Mouse (Mus musculus) lung, embryonic 14.5 days (tissue): Measurements from ENCODE around the gene Atp8a2. TPM values are rescaled to one million over a fixed set of nuclear protein-coding genes. Genes with fewer than 3 reads are reported as not detected.
A peak's percentile ranks its signal among the peaks of the same experiment; 100 is the strongest.

Experiments
- ATAC-seq: fragments of 200-750 bp; cut with Nextera tagmentation; 2 replicates; pipeline ENCODE4 v1.8.0; 2017; ENCODE audit warnings: mild to moderate bottlenecking, moderate TSS enrichment, moderate library complexity; ENCODE audit not compliant: insufficient read depth
- DNase-seq: peaks from one replicate; pipeline ENCODE4 v3.0.0-alpha.2; 2015
- H3K27ac ChIP-seq: fragments of 300-500 bp; sonication (generic); 2 replicates; pipeline ENCODE4 v1.5.1; 2014; ENCODE audit warnings: low read depth, mild to moderate bottlenecking, moderate library complexity
- H3K27me3 ChIP-seq: fragments of 300-500 bp; sonication (generic); 2 replicates; pipeline ENCODE4 v1.6.1; 2014; ENCODE audit warnings: low read length, control low read depth; ENCODE audit not compliant: insufficient read depth
- H3K36me3 ChIP-seq: fragments of 300-500 bp; sonication (generic); 2 replicates; pipeline ENCODE4 v1.6.1; 2014; ENCODE audit warnings: control low read depth; ENCODE audit not compliant: insufficient read depth
- H3K4me1 ChIP-seq: fragments of 300-500 bp; sonication (generic); 2 replicates; pipeline ENCODE4 v1.6.1; 2014; ENCODE audit warnings: antibody characterized with exemption, control low read depth; ENCODE audit not compliant: insufficient read depth
- H3K4me2 ChIP-seq: fragments of 300-500 bp; sonication (generic); 2 replicates; pipeline ENCODE4 v1.6.1; 2014; ENCODE audit warnings: mild to moderate bottlenecking
- H3K4me3 ChIP-seq: fragments of 300-500 bp; sonication (generic); 2 replicates; pipeline ENCODE4 v1.5.1; 2014; ENCODE audit warnings: low read depth, low read length
- H3K9ac ChIP-seq: fragments of 300-500 bp; sonication (generic); 2 replicates; pipeline ENCODE4 v1.6.1; 2014
- H3K9me3 ChIP-seq: fragments of 300-500 bp; sonication (generic); 2 replicates; pipeline ENCODE4 v1.6.1; 2016; ENCODE audit warnings: low read depth, low read length, control low read depth
- CTCF ChIP-seq: IDR thresholded peaks from 2 replicates; pipeline ENCODE4 v1.5.1; 2016; ENCODE audit warnings: antibody characterized with exemption, low read depth
- WGBS: fragments of 180-500 bp; shearing (Covaris S2); extraction: QIAGEN DNeasy Blood & Tissue Kit; methylation state at CpG from one replicate; pipeline ENCODE4 v1.1.7; 2014; 5-methylcytosine and 5-hydroxymethylcytosine counted together
- polyA plus RNA-seq: library from polyadenylated mRNA; unstranded; fragments of >200 nt; fragmentation: Nextera tagmentation; extraction: Ambion mirVana; gene quantifications from 2 replicates; pipeline ENCODE4 v1.2.1, GENCODE M21; 2014

The Atp8a2 gene
- polyA plus RNA-seq, 1 experiment from 2014 or later: 0.95 TPM

DNA sequence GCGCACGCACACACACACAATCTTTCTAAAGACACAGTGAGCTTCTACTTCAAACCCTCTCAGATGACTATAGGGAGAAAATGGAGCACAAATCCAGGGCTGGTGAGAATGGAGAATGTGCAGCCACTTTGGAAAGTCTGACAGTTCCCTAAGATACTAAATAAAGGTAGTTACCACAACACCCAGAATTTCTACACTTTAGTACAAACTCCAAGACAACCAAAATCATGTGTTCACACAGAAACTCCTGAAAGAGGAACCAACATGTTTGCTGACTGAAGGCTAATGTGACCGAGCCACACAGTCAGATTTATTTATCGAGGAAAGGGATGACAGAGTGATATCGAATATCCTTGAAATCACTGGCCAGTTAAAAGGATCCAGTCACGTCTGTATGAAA is 8.0 kb upstream of the Atp8a2 start:
- TF ChIP-seq CTCF: no peak
- 80% methylated on average over 6 of the region's 6 CpGs for WGBS
- Histone ChIP-seq H3K4me1 (no peaks in the 10 kb centered on the region), H3K27me3 (no peaks in the 10 kb centered on the region), H3K4me3 (no peak overlapping the region), H3K27ac (no peak overlapping the region), H3K36me3 (no peaks in the 10 kb centered on the region), H3K4me2 (no peak overlapping the region), H3K9me3 (no peaks in the 10 kb centered on the region), H3K9ac (no peak overlapping the region)
- ATAC-seq (no peak), DNase-seq (no peak)

DNA sequence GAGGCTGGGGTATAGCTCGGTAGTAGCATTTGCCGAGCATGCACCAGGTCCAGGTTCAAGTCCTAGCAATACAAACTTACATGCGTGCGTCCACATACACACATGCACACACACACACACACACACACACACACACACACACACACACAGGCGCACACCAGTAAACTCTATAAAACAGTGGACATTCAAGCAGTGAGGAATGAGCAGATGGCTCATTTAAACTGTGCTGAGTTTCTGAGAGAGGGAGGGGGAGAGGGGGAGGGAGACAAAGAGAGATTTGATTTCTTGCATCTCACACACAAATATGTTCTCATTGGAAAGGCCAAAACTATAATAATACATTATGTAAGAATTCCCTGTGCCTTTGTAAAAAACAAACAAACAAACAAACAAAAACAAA is 980 bp downstream of the Atp8a2 start:
- no peak overlapping the region for H3K27ac ChIP-seq
- DNase-seq (no peak), ATAC-seq (no peak)
- no peaks in the 10 kb centered on the region for H3K27me3 ChIP-seq
- WGBS: 78% methylated on average over 5 of the region's 5 CpGs
- no peak overlapping the region for H3K4me2 ChIP-seq
- H3K9me3 ChIP-seq: no peaks in the 10 kb centered on the region
- TF ChIP-seq CTCF: no peak
- H3K4me3 ChIP-seq: no peak overlapping the region
- H3K9ac ChIP-seq: no peak overlapping the region
- H3K36me3 ChIP-seq: no peaks in the 10 kb centered on the region
- no peaks in the 10 kb centered on the region for H3K4me1 ChIP-seq

DNA sequence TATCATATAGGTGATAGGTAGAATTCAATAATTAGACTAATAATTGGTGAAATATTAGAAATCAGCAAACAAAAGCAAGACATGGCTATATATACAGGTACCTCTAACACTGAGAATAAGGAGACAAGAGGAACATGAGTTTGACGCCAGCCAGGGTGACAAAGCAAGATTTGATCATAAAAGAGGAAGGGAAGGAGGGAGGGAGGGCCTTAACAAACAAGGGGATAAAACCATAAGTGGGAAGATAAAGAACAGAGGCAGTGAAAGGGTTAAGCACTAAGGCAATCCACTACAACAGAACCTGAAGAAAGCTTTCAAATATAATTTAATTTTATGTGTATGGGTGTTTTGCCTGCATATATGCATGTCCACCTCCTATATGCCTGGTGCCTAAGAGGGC is 2.4 kb downstream of the Atp8a2 start:
- no peak overlapping the region for H3K4me3 ChIP-seq
- no peak overlapping the region for H3K4me2 ChIP-seq
- H3K36me3 ChIP-seq: no peaks in the 10 kb centered on the region
- DNase-seq (no peak), ATAC-seq (no peak)
- no peaks in the 10 kb centered on the region for H3K9me3 ChIP-seq
- no peaks in the 10 kb centered on the region for H3K27me3 ChIP-seq
- TF ChIP-seq CTCF: no peak
- no peak overlapping the region for H3K9ac ChIP-seq
- no peaks in the 10 kb centered on the region for H3K4me1 ChIP-seq
- H3K27ac ChIP-seq: no peak overlapping the region
- WGBS: 68% methylated on average over 1 of the region's 1 CpGs

DNA sequence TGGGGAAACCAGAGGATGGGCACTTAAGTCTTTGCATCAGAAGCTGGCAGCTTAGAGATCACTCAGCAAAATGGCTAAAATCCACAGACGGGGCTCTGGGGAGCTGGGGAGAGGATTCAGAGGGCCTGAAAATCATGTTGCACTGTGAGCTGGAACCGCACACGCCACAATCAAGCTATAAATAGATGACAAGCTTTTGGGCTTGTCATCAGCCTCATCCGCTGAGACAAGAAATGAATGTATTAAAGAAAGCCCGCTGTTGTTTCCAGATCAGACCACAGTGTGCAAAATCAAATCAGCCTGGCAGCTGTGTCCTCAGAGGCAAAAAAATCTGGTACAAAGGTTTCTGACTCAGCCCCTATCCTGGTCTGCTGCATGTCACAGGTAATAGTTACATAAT is 7.2 kb downstream of the Atp8a2 start:
- H3K9ac ChIP-seq: no peak overlapping the region
- DNase-seq: no peak
- TF ChIP-seq CTCF: no peak
- H3K27me3 ChIP-seq: no peaks in the 10 kb centered on the region
- WGBS: 80% methylated on average over 5 of the region's 5 CpGs
- no peak overlapping the region for H3K4me3 ChIP-seq
- no peaks in the 10 kb centered on the region for H3K36me3 ChIP-seq
- no peak overlapping the region for H3K27ac ChIP-seq
- ATAC-seq: no peak
- no peaks in the 10 kb centered on the region for H3K4me1 ChIP-seq
- H3K9me3 ChIP-seq: no peaks in the 10 kb centered on the region
- H3K4me2 ChIP-seq: no peak overlapping the region

DNA sequence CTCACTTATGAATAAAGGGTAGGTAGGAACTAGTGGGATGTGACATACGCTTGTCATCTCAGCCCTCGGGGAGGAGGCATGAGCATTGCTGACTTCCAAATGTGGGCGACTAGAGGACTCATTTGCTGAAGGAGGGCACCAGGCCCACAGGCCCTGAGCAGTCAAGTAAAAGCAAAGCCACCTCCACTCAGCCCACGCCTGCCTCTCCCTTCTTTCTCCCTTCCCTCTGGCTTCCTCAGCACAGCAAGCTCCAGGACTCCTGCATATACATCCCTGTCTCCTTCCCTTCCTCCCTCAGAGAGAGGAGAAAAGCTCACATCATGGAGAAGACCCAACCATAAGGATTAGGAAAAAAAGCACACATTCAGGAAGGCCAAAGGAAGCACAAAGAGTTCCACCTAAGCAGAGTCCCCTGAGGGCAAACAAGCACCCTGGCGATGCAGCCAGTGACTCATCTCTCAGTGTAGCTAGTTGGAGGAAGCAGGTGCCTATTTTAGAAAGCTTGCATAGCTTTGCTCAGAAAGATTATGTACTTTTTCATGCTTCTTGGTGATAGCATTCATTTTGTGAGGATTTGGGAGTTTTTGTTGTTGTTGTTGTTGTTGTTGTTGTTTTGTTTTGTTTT is 8.7 kb downstream of the Atp8a2 start:
- Histone ChIP-seq H3K4me1 (no peaks in the 10 kb centered on the region), H3K9me3 (no peaks in the 10 kb centered on the region), H3K27ac (no peak overlapping the region), H3K27me3 (no peaks in the 10 kb centered on the region), H3K36me3 (no peaks in the 10 kb centered on the region), H3K4me3 (no peak overlapping the region), H3K9ac (no peak overlapping the region), H3K4me2 (no peak overlapping the region)
- ATAC-seq (no peak), DNase-seq (no peak)
- 71% methylated on average over 5 of the region's 5 CpGs for WGBS
- TF ChIP-seq CTCF: no peak

DNA sequence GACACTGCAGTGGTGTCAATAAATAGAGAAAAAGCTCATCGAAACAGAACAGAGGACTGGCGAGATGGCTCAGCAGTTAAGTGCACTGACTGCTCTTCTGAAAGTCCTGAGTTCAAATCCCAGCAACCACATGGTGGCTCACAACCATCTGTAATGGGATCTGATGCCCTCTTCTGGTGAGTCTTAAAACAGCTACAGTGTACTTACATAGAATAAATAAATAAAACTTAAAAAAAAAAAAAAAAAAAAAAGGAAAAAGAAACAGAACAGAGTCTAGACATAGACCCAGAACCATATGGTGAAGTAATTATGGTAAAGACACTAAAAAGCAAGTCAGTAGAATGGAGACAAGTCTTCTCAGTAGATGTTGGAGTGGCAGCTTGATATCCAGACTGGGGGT is 15.7 kb downstream of the Atp8a2 start:
- DNase-seq (no peak), ATAC-seq (no peak)
- WGBS: 93% methylated on average over 2 of the region's 2 CpGs
- TF ChIP-seq CTCF: no peak
- Histone ChIP-seq H3K9ac (no peak overlapping the region), H3K4me2 (no peak overlapping the region), H3K4me1 (no peaks in the 10 kb centered on the region), H3K27ac (no peak overlapping the region), H3K36me3 (no peaks in the 10 kb centered on the region), H3K4me3 (no peak overlapping the region), H3K27me3 (peaks cover 14% of the 10 kb centered on the region; the same call in 1 of the 2 replicates), H3K9me3 (no peaks in the 10 kb centered on the region)

DNA sequence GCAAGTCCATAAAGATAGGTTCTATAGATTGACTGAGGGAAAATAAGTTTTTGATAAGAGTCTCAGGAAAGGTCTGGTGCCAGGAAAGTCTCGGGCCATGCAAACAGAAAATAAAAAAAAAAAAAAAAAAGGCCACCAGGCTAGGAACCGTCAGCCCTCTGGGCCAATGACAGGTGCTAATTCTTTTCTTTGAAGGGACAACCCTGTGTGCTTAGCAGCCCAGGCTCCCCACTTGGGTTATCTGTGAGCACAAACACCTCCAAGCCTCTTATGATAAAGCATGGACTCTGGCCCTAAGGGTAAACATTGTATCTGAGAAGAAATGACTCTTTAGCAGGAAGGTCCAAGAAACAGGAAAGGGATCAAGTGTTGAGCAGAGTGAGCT is 18.4 kb downstream of the Atp8a2 start:
- H3K4me3 ChIP-seq: no peak overlapping the region
- H3K9me3 ChIP-seq: no peaks in the 10 kb centered on the region
- peaks cover 21% of the 10 kb centered on the region; the same call in 1 of the 2 replicates for H3K27me3 ChIP-seq
- no peak overlapping the region for H3K9ac ChIP-seq
- H3K36me3 ChIP-seq: no peaks in the 10 kb centered on the region
- DNase-seq (no peak), ATAC-seq (no peak)
- no peaks in the 10 kb centered on the region for H3K4me1 ChIP-seq
- H3K4me2 ChIP-seq: peak overlapping the region; percentile 98; the same call in 1 of the 2 replicates
- WGBS: 7% methylated on average over 2 of the region's 2 CpGs
- H3K27ac ChIP-seq: no peak overlapping the region
- no peak for TF ChIP-seq CTCF
